Mouse (Mus musculus): ENCODE data around the gene Fgfr2. TPM values are rescaled to one million over a fixed set of nuclear protein-coding genes. Genes with fewer than 3 reads are reported as not detected.
A peak's percentile ranks its signal among the peaks of the same experiment; 100 is the strongest.

The Fgfr2 gene
- polyA plus RNA-seq, 1 experiment, result 0.17 TPM

GRCm38 (mm10) chr7:132934743-132935142 lies 188.4 kb downstream of the Fgfr2 start:
- H3K79me2 ChIP-seq (ENCODE audit: control insufficient read depth, insufficient read depth), result peaks cover 81% of the 10 kb centered on the region
- no peaks in the 10 kb centered on the region for H3K27me3 ChIP-seq (ENCODE audit: control insufficient read depth, insufficient read depth, insufficient read length)
- no peaks in the 10 kb centered on the region for H3K36me3 ChIP-seq (ENCODE audit: control insufficient read depth, insufficient read depth)
- H3K4me3 ChIP-seq, result no peak overlapping the region
- H3K4me2 ChIP-seq (ENCODE audit: low read depth), result no peak overlapping the region
- no peak overlapping the region for H3ac ChIP-seq (ENCODE audit: control insufficient read depth, insufficient read length)
- TF ChIP-seq E2F4 (IDR thresholded peaks at IDR 0.05; ENCODE audit: insufficient read depth), result no peak
- TF ChIP-seq POLR2A (IDR thresholded peaks at IDR 0.05; ENCODE audit: insufficient read length, low read depth), result no peak
- no peak for TF ChIP-seq REST (IDR thresholded peaks at IDR 0.05; ENCODE audit: insufficient read depth, insufficient read length)
- no peak for TF ChIP-seq SRF (IDR thresholded peaks at IDR 0.05; ENCODE audit: control insufficient read depth, insufficient read length, low read depth)
- TF ChIP-seq CEBPB (IDR thresholded peaks at IDR 0.05; ENCODE audit: insufficient read depth, poor library complexity, severe bottlenecking), result no peak
- TF ChIP-seq MYOD1 (IDR thresholded peaks at IDR 0.05; ENCODE audit: control insufficient read depth in 1 of 3, insufficient read length in 2 of 3, low read depth in 2 of 3), result no peak
- TF ChIP-seq TCF3 (IDR thresholded peaks at IDR 0.05; ENCODE audit: insufficient read length, low read depth), result no peak

GRCm38 (mm10) chr7:132933331-132933730 lies 189.8 kb downstream of the Fgfr2 start:
- peak overlapping the region; percentile 75 for H3K4me2 ChIP-seq (ENCODE audit: low read depth)
- TF ChIP-seq CEBPB (IDR thresholded peaks at IDR 0.05; ENCODE audit: insufficient read depth, poor library complexity, severe bottlenecking), result no peak
- TF ChIP-seq REST (IDR thresholded peaks at IDR 0.05; ENCODE audit: insufficient read depth, insufficient read length), result no peak
- no peak for TF ChIP-seq SRF (IDR thresholded peaks at IDR 0.05; ENCODE audit: control insufficient read depth, insufficient read length, low read depth)
- no peak for TF ChIP-seq POLR2A (IDR thresholded peaks at IDR 0.05; ENCODE audit: insufficient read length, low read depth)
- TF ChIP-seq POLR2AphosphoS2 (IDR thresholded peaks at IDR 0.05; ENCODE audit: insufficient read length, low read depth), result no peak
- TF ChIP-seq MYOG (IDR thresholded peaks at IDR 0.05; ENCODE audit: control insufficient read depth in 1 of 3, insufficient read depth in 1 of 3, insufficient read length in 2 of 3, low read depth in 2 of 3), result no peak
- no peak for TF ChIP-seq USF1 (IDR thresholded peaks at IDR 0.05; ENCODE audit: low read depth)
- TF ChIP-seq TCF3 (IDR thresholded peaks at IDR 0.05; ENCODE audit: insufficient read length, low read depth), result no peak
- no peak for TF ChIP-seq TCF12 (IDR thresholded peaks at IDR 0.05; ENCODE audit: insufficient read depth, poor library complexity, severe bottlenecking)
- TF ChIP-seq MYOD1 (IDR thresholded peaks at IDR 0.05; ENCODE audit: control insufficient read depth in 1 of 3, insufficient read length in 2 of 3, low read depth in 2 of 3), result no peak
- no peak for TF ChIP-seq E2F4 (IDR thresholded peaks at IDR 0.05; ENCODE audit: insufficient read depth)
- no peak for TF ChIP-seq MAX (IDR thresholded peaks at IDR 0.05; ENCODE audit: low read depth)
- peak overlapping the region; percentile 79 for H3K4me3 ChIP-seq
- no peaks in the 10 kb centered on the region for H3K36me3 ChIP-seq (ENCODE audit: control insufficient read depth, insufficient read depth)
- no peaks in the 10 kb centered on the region for H3K27me3 ChIP-seq (ENCODE audit: control insufficient read depth, insufficient read depth, insufficient read length)
- H3ac ChIP-seq (ENCODE audit: control insufficient read depth, insufficient read length), result no peak overlapping the region
- H3K79me2 ChIP-seq (ENCODE audit: control insufficient read depth, insufficient read depth), result peaks cover 67% of the 10 kb centered on the region

- Histone ChIP-seq H3ac (ENCODE audit: control insufficient read depth, insufficient read length) (peak overlapping the region; percentile 76), H3K27me3 (ENCODE audit: control insufficient read depth, insufficient read depth, insufficient read length) (no peaks in the 10 kb centered on the region)
- TF ChIP-seq POLR2AphosphoS2 (IDR thresholded peaks at IDR 0.05; ENCODE audit: insufficient read length, low read depth), result peak; percentile 13
- no peak for TF ChIP-seq SRF (IDR thresholded peaks at IDR 0.05; ENCODE audit: control insufficient read depth, insufficient read length, low read depth)
Observed at GRCm38 (mm10) chr7:132931560-132932351, 191.4 kb downstream of the Fgfr2 start.

DNA sequence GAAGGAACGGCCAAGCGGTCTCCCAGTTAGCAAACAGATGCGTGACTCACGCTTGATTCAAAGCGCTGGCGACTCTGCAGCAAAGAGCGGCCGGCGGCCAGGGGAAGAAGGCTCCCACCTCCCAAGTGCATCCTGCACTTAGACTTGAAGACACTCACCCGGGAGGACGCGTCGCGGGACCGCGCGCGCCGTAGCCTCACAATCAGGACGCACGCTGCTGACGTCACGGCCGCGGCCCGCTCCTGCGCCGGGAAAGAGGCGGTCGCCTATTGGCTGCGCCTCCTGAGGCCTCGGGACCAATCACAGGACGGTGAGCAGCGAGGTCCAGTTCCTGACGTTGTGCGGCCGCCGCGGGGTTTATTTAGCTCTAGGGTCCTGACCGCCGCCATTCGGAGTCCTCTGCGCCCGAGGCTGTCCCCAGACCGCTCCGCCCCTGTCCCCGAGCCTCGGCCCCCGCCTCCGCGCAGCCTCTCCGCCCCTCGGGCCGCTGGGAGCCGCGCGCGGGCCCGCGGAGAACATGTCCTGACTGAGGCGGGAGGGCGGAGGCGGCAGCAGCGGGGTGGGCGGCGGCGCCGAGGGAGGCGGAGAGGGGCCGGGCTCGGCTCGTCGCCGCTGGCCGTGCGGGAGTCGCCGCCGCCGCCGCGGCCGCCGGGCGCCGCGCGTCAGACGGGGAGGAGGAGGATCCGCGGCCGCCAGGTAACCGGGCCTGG lies 192.1 kb downstream of the Fgfr2 start, which contains the start of gene Zranb1:
Zranb1 (plus strand) TSS at position 293 of the 710 bp plus-strand sequence.
- H3K4me2 ChIP-seq (ENCODE audit: low read depth), result peak within 1 kb of the TSS; percentile 87
- H3K4me3 ChIP-seq, result peak within 1 kb of the TSS; percentile 79
- peak within 1 kb of the TSS; percentile 76 for H3ac ChIP-seq (ENCODE audit: control insufficient read depth, insufficient read length)
- H3K36me3 ChIP-seq (ENCODE audit: control insufficient read depth, insufficient read depth), result no peaks in the 10 kb centered on the region
- TF ChIP-seq USF1 (IDR thresholded peaks at IDR 0.05; ENCODE audit: low read depth) (no peak), SRF (IDR thresholded peaks at IDR 0.05; ENCODE audit: control insufficient read depth, insufficient read length, low read depth) (peak; percentile 75), POLR2AphosphoS2 (IDR thresholded peaks at IDR 0.05; ENCODE audit: insufficient read length, low read depth) (peak; percentile 59), TCF3 (IDR thresholded peaks at IDR 0.05; ENCODE audit: insufficient read length, low read depth) (no peak), E2F4 (IDR thresholded peaks at IDR 0.05; ENCODE audit: insufficient read depth) (peak; percentile 61), TCF12 (IDR thresholded peaks at IDR 0.05; ENCODE audit: insufficient read depth, poor library complexity, severe bottlenecking) (no peak), REST (IDR thresholded peaks at IDR 0.05; ENCODE audit: insufficient read depth, insufficient read length) (no peak), MYOD1 (IDR thresholded peaks at IDR 0.05; ENCODE audit: control insufficient read depth in 1 of 3, insufficient read length in 2 of 3, low read depth in 2 of 3) (peak in 1 of 3 experiments; percentile 45), POLR2A (IDR thresholded peaks at IDR 0.05; ENCODE audit: insufficient read length, low read depth) (peak; percentile 79), MAX (IDR thresholded peaks at IDR 0.05; ENCODE audit: low read depth) (peak; percentile 18), CEBPB (IDR thresholded peaks at IDR 0.05; ENCODE audit: insufficient read depth, poor library complexity, severe bottlenecking) (no peak), MYOG (IDR thresholded peaks at IDR 0.05; ENCODE audit: control insufficient read depth in 1 of 3, insufficient read depth in 1 of 3, insufficient read length in 2 of 3, low read depth in 2 of 3) (no peak)
- peaks cover 44% of the 10 kb centered on the region for H3K79me2 ChIP-seq (ENCODE audit: control insufficient read depth, insufficient read depth)
- no peaks in the 10 kb centered on the region for H3K27me3 ChIP-seq (ENCODE audit: control insufficient read depth, insufficient read depth, insufficient read length)

More at GRCm38 (mm10) chr7:132931560-132932351, 191.4 kb downstream of the Fgfr2 start:
- H3K36me3 ChIP-seq (ENCODE audit: control insufficient read depth, insufficient read depth), result no peaks in the 10 kb centered on the region
- H3K4me3 ChIP-seq, result peak overlapping the region; percentile 79
- peak overlapping the region; percentile 75 for H3K4me2 ChIP-seq (ENCODE audit: low read depth)
- H3K79me2 ChIP-seq (ENCODE audit: control insufficient read depth, insufficient read depth), result peaks cover 51% of the 10 kb centered on the region
